Mouse (Mus musculus) cerebellum, adult 2 months (tissue): ENCODE results near the gene Ncs1.

Experiments used
- CTCF ChIP-seq: fragments of 200-500 bp; IDR thresholded peaks from 2 replicates; pipeline ENCODE4 v1.5.1; 2011; ENCODE audit warnings: low read depth, mild to moderate bottlenecking, control low read depth, low read length, moderate library complexity, borderline replicate concordance; ENCODE audit not compliant: insufficient read depth
- POLR2A ChIP-seq: fragments of 200-500 bp; IDR thresholded peaks from 2 replicates; pipeline ENCODE4 v1.6.1; 2011; ENCODE audit warnings: low read length, control low read depth, borderline replicate concordance; ENCODE audit not compliant: insufficient read depth

DNA sequence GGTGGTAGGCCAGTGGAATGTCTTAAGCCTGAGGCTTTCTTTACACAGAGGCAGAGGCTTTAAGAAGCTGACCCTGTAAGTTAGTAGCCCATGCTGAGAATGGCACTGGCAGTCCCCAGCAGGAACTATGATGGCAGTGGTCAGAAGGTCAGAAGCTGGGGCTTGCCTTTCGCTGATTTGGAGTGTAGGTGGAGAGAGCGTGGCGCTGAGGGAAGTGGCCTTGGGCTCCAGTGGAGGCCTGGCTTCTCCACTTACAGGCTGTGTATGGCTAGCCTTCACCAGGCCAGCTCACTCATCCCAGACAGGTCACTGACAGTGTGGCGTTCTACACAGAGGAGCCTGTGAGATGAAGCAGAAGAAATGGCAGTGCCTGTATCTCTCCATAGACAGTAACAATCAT, 42.7 kb upstream of the Ncs1 start:
- TF ChIP-seq POLR2A (no peak), CTCF (no peak)
